Mouse (Mus musculus) left cerebral cortex, adult 8-10 months (tissue): ENCODE data around the gene Trio. TPM values are rescaled to one million over a fixed set of nuclear protein-coding genes. Genes with fewer than 3 reads are reported as not detected.

Source experiments
- DNase-seq, 2 experiments: peaks; one replicate each; pipeline ENCODE4 v3.0.0; 2022; ENCODE audit warnings: low spot score in 2 of 2
- total RNA-seq, 4 experiments: library from RNA; stranded (reverse); gene quantifications; 2 replicates each; pipeline ENCODE4 v1.2.4; 2022

Gene Trio
- total RNA-seq, 4 experiments from 2014 or later, result 199 to 218 (median 207) TPM

DNA sequence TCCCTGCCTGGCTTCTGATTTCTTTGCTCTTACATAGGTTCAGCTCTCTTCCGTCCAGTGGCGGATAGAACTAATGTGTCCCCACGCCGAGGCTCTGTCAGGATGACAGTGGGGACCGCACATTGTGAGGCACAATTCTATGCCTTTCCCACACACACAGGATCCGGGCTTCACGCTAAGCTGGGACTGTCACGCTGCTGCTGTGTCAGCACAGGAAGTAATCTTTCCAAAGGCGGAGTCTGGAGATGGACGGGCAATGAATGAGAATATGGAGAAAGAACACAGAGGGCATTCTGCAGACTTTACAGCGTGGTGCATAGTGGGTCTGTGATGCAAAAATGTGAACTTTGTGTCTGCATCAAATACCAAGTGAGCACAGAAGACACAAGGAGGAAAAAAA lies 246.2 kb downstream of the Trio start:
- DNase-seq, result no peak

DNA sequence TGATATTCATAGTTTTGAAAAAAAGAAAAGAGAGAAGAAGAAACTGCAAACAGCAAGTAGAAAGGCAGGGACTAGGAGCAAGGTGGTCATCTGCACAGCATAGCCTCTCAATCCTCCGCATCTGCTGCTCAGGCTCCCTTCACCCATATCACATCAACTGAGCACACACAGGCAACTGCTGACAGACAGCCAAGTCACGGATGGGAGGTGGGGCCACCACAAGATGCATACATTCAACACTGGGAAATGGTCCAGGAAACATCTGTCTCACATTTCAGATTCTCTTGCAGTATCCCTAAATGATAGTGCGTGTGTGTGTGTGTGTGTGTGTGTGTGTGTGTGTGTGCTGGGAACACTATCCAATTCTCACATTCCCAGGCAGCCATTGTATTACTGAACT lies 247.4 kb downstream of the Trio start:
- DNase-seq, result no peak

DNA sequence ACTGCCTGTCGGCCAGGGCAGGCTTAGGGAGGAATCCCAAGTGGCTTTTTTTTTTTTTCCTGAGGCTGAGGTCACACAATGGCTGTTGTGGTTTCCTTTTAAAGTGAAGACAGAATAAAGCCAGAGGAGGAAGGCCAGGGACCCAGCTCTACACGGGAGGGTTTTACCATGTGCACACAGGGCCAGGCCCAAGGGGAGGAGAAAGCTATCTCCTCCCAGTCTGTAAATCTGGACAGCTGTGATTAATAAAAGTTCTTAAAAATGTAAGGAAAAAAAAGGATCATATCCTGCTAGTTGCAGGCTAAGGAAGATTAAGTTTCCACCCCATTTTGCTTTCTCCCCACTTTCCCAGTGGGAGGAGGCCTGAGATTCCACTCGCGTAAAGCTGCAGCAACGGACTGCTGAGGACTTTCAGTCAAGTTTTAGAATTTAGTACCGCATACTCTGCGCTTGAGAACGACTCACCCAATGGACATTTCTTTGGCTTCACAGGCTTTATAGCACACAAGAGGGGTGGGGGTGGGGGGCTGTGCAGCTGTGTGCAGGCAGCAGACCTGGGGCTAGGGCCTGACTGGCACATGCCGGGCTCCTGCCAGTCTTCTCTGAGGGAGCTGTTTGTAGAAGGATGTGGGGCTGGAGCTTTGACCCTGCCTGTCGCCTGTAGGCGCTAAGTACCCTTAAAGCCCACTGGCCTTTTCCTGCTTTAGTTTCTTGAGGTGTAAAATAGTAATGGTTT lies 248.0 kb downstream of the Trio start:
- no peak for DNase-seq

GRCm38 (mm10) chr15:27774481-27774880 lies 251.2 kb downstream of the Trio start:
- DNase-seq, result no peak

- no peak for DNase-seq
Observed at GRCm38 (mm10) chr15:27772125-27772627, 253.5 kb downstream of the Trio start.

- no peak for DNase-seq
Observed at GRCm38 (mm10) chr15:27771581-27771980, 254.1 kb downstream of the Trio start.

DNA sequence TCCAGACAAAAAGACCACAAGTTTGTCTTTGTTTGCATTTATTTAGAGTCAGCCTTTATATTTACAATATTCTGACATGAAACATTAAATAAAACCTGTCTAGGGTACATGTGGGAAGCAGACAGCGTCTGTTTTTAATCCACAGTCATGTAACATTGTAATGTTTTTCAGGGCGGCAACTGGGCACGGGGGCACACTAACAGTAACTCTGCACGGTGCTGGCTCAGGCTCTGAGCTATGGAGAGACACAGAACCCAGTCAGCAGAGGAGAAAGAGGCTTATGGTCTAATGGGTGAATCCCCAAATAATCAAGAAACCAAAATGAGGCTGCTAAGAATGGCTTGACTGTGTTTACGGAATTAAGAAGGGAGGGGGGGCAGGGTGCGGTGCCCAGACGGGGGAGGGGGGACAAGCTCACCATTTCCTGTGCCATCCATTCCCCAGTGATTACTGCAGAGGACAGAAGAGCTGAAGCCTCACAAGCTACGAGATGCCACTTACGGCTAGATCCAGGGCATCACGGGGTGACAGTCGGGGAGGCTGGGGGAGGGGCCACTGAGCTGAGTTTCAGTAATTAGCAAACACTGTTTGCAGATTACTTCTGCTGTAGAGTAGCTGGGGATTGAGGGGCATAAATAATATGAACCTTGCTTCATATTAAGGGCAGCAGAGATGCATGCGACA lies 255.0 kb downstream of the Trio start:
- no peak for DNase-seq

DNA sequence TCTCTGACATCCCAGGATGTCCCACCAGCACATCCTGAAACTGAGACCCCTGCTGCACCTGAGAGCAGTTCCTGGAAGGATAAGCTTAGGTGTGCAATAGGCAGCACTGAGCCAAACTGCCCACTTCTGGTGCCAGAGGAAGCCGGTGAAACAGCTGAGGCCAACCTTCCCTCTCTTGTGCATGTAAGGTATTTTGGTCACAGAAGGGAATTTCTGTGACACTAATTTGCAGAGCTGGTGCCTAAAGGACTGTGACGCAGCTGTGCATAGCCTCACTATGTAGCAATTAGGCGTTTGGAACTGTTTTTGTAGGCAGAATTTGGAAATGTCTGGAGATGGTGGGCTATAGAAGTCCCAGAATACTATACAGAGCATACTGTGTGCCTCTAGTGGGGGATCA lies 264.2 kb downstream of the Trio start:
- no peak for DNase-seq

DNA sequence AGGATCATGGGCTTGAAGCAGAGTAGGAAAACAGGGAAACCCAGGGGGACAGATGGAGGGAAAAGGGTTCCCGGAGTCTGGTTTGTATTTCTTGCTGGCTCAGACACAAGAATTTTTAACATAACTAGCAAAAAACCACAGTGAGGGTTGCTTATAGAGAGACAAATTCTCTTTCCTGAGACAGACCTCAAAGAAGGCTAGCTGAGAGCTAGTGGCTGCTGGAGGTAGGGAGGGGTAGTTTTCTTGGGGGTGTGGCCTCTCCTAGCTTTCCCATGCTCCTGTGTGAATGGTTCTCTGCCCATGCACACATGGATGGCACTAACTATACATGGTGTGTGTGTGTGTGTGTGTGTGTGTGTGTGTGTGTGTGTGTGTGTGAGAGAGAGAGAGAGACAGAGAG lies 265.0 kb downstream of the Trio start:
- DNase-seq, result no peak

- DNase-seq, result no peak
Observed at GRCm38 (mm10) chr15:27759890-27760289, 265.8 kb downstream of the Trio start.

GRCm38 (mm10) chr15:27758680-27759079 lies 267.0 kb downstream of the Trio start:
- no peak for DNase-seq

- no peak for DNase-seq
Observed at GRCm38 (mm10) chr15:27756426-27756825, 269.2 kb downstream of the Trio start.

DNA sequence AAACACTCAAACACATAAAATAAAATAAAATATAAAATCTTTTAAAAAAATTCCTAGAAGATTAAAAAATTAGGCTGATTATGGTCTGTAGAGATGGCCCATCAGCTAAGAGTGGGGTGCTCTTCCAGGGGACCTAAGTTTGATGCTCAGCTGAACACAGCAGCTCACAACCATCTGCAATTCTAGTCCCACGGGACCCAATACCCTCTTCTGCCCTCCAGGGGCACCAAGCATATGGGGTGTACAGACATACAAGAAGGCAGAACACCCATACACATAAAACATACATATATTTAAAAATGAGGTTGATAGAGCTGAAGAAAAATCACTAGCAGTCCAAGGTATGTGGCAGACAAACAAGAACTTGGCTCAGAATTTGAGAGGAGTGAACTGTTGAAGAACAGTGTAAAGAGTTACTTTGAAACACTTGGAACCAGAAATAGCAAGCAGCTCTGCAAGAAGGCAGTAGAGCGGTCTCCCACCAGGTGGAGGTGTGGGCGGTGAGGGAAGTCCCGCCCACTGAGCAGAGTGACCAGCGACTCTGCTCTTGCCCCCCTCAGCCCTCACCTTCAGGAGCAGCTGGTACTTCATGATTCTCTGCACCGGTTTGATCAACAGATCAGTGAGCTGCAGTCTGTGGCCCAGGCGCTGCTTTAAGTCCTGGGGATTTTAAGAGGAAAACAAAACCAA lies 270.9 kb downstream of the Trio start:
- DNase-seq, result peak in 1 of 2 experiments; percentile 56

- no peak for DNase-seq
Observed at GRCm38 (mm10) chr15:27753923-27754322, 271.7 kb downstream of the Trio start.

GRCm38 (mm10) chr15:27752677-27753342 lies 272.8 kb downstream of the Trio start:
- DNase-seq, result no peak

GRCm38 (mm10) chr15:27751612-27752405 lies 273.8 kb downstream of the Trio start:
- DNase-seq, result no peak

GRCm38 (mm10) chr15:27748739-27749138 lies 276.9 kb downstream of the Trio start:
- DNase-seq, result no peak

- DNase-seq, result no peak
Observed at GRCm38 (mm10) chr15:27747512-27747911, 278.1 kb downstream of the Trio start.

- DNase-seq, result no peak
Observed at GRCm38 (mm10) chr15:27744995-27745394, 280.7 kb downstream of the Trio start.

- no peak for DNase-seq
Observed at GRCm38 (mm10) chr15:27740080-27740479, 285.6 kb downstream of the Trio start.

DNA sequence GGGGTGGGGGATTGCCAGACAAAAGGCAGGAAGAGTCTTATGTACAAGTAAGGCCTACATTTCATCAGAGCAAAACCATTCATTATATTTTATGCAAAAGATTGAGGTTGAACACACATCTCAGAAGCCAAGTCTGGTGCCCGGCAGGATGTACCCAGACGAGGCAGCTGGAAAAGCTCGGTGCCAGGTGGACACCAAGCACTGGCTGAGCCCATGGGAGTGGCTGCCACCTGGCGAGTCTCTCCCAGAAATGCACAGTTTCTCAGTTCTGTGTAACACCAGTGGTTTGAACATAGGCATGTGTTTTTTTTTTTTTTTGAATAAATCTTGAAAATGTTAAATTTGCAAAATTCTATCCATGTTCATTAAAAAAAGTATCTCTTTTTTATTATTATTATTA lies 293.8 kb downstream of the Trio start:
- DNase-seq, result no peak
